Mouse (Mus musculus): Measurements from ENCODE around the gene Rptor. TPM values are rescaled to one million over a fixed set of nuclear protein-coding genes. Genes with fewer than 3 reads are reported as not detected.
A peak's percentile ranks its signal among the peaks of the same experiment; 100 is the strongest.

Rptor gene
- polyA plus RNA-seq, 1 experiment from 2014 or later = 11.1 TPM

- H3K4me2 ChIP-seq = no peak overlapping the region
- 79% methylated on average over 16 of the region's 16 CpGs for WGBS
- ATAC-seq (ENCODE audit: low read depth) = no peak
Measured at GRCm38 (mm10) chr11:119928023-119928681, 325.4 kb downstream of the Rptor start.

GRCm38 (mm10) chr11:119929603-119930265, 327.0 kb downstream of the Rptor start:
- WGBS = 86% methylated on average over 6 of the region's 6 CpGs
- no peak overlapping the region for H3K4me2 ChIP-seq
- H3K9ac ChIP-seq = no peak overlapping the region
- H3K27me3 ChIP-seq = no peaks in the 10 kb centered on the region
- no peaks in the 10 kb centered on the region for H3K36me3 ChIP-seq
- H3K4me1 ChIP-seq (replicated peaks) = no peaks in the 10 kb centered on the region
- H3K9me3 ChIP-seq = no peaks in the 10 kb centered on the region
- H3K27ac ChIP-seq (replicated peaks) = no peak overlapping the region
- no peak for ATAC-seq (ENCODE audit: low read depth)
- no peak overlapping the region for H3K4me3 ChIP-seq

More at GRCm38 (mm10) chr11:119928023-119928681, 325.4 kb downstream of the Rptor start:
- H3K27me3 ChIP-seq = no peaks in the 10 kb centered on the region
- no peaks in the 10 kb centered on the region for H3K4me1 ChIP-seq (replicated peaks)
- H3K4me3 ChIP-seq = no peak overlapping the region
- no peak overlapping the region for H3K27ac ChIP-seq (replicated peaks)
- H3K9ac ChIP-seq = no peak overlapping the region
- no peaks in the 10 kb centered on the region for H3K36me3 ChIP-seq
- H3K9me3 ChIP-seq = no peaks in the 10 kb centered on the region

GRCm38 (mm10) chr11:119931809-119932208, 329.1 kb downstream of the Rptor start:
- H3K4me2 ChIP-seq = no peak overlapping the region
- ATAC-seq (ENCODE audit: low read depth) = no peak
- H3K4me3 ChIP-seq = no peak overlapping the region
- no peaks in the 10 kb centered on the region for H3K9me3 ChIP-seq
- H3K27me3 ChIP-seq = no peaks in the 10 kb centered on the region
- no peak overlapping the region for H3K27ac ChIP-seq (replicated peaks)
- H3K36me3 ChIP-seq = no peaks in the 10 kb centered on the region
- no peak overlapping the region for H3K9ac ChIP-seq
- peaks cover 13% of the 10 kb centered on the region for H3K4me1 ChIP-seq (replicated peaks)
- WGBS = 77% methylated on average over 10 of the region's 10 CpGs

GRCm38 (mm10) chr11:119933142-119933541, 330.4 kb downstream of the Rptor start:
- H3K4me3 ChIP-seq = no peak overlapping the region
- H3K4me2 ChIP-seq = no peak overlapping the region
- H3K27ac ChIP-seq (replicated peaks) = no peak overlapping the region
- H3K27me3 ChIP-seq = no peaks in the 10 kb centered on the region
- H3K9me3 ChIP-seq = no peaks in the 10 kb centered on the region
- no peak for ATAC-seq (ENCODE audit: low read depth)
- no peaks in the 10 kb centered on the region for H3K36me3 ChIP-seq
- WGBS = 71% methylated on average over 4 of the region's 4 CpGs
- no peak overlapping the region for H3K9ac ChIP-seq
- H3K4me1 ChIP-seq (replicated peaks) = peaks cover 26% of the 10 kb centered on the region

- Histone ChIP-seq H3K27me3 (no peaks in the 10 kb centered on the region), H3K36me3 (no peaks in the 10 kb centered on the region), H3K27ac (replicated peaks) (no peak overlapping the region), H3K4me2 (no peak overlapping the region), H3K4me1 (replicated peaks) (peaks cover 34% of the 10 kb centered on the region), H3K9ac (no peak overlapping the region), H3K9me3 (no peaks in the 10 kb centered on the region), H3K4me3 (no peak overlapping the region)
- WGBS = 81% methylated on average over 8 of the region's 8 CpGs
- ATAC-seq (ENCODE audit: low read depth) = no peak
Measured at GRCm38 (mm10) chr11:119933819-119934583, 331.3 kb downstream of the Rptor start.

- WGBS = 74% methylated on average over 8 of the region's 8 CpGs
- H3K9ac ChIP-seq = no peak overlapping the region
- H3K4me2 ChIP-seq = no peak overlapping the region
- no peaks in the 10 kb centered on the region for H3K9me3 ChIP-seq
- H3K4me1 ChIP-seq (replicated peaks) = peaks cover 41% of the 10 kb centered on the region
- no peak for ATAC-seq (ENCODE audit: low read depth)
- no peaks in the 10 kb centered on the region for H3K27me3 ChIP-seq
- no peak overlapping the region for H3K4me3 ChIP-seq
- no peaks in the 10 kb centered on the region for H3K36me3 ChIP-seq
- H3K27ac ChIP-seq (replicated peaks) = no peak overlapping the region
Measured at GRCm38 (mm10) chr11:119934773-119935172, 332.1 kb downstream of the Rptor start.

GRCm38 (mm10) chr11:119935457-119935856, 332.8 kb downstream of the Rptor start:
- peaks cover 3% of the 10 kb centered on the region for H3K27me3 ChIP-seq
- no peaks in the 10 kb centered on the region for H3K36me3 ChIP-seq
- WGBS = 27% methylated on average over 6 of the region's 6 CpGs
- H3K4me2 ChIP-seq = no peak overlapping the region
- no peak; the same call in 1 of the 2 replicates for ATAC-seq (ENCODE audit: low read depth)
- H3K4me3 ChIP-seq = no peak overlapping the region
- H3K9me3 ChIP-seq = no peaks in the 10 kb centered on the region
- H3K9ac ChIP-seq = no peak overlapping the region
- H3K4me1 ChIP-seq (replicated peaks) = peaks cover 47% of the 10 kb centered on the region
- H3K27ac ChIP-seq (replicated peaks) = no peak overlapping the region

GRCm38 (mm10) chr11:119936456-119936855, 333.8 kb downstream of the Rptor start:
- peaks cover 53% of the 10 kb centered on the region for H3K4me1 ChIP-seq (replicated peaks)
- peaks cover 13% of the 10 kb centered on the region for H3K27me3 ChIP-seq
- no peaks in the 10 kb centered on the region for H3K36me3 ChIP-seq
- no peak overlapping the region for H3K27ac ChIP-seq (replicated peaks)
- WGBS = 65% methylated on average over 2 of the region's 2 CpGs
- H3K4me2 ChIP-seq = no peak overlapping the region
- H3K9me3 ChIP-seq = no peaks in the 10 kb centered on the region
- no peak for ATAC-seq (ENCODE audit: low read depth)
- H3K4me3 ChIP-seq = no peak overlapping the region
- no peak overlapping the region for H3K9ac ChIP-seq

GRCm38 (mm10) chr11:119937216-119937615, 334.5 kb downstream of the Rptor start:
- Histone ChIP-seq H3K27ac (replicated peaks) (no peak overlapping the region), H3K27me3 (peaks cover 13% of the 10 kb centered on the region), H3K36me3 (no peaks in the 10 kb centered on the region), H3K4me3 (no peak overlapping the region), H3K4me1 (replicated peaks) (peaks cover 60% of the 10 kb centered on the region), H3K9me3 (no peaks in the 10 kb centered on the region), H3K4me2 (no peak overlapping the region), H3K9ac (no peak overlapping the region)
- 56% methylated on average over 12 of the region's 12 CpGs for WGBS
- ATAC-seq (ENCODE audit: low read depth) = no peak

- no peaks in the 10 kb centered on the region for H3K36me3 ChIP-seq
- H3K9me3 ChIP-seq = no peaks in the 10 kb centered on the region
- H3K27ac ChIP-seq (replicated peaks) = no peak overlapping the region
- H3K4me2 ChIP-seq = no peak overlapping the region
- peaks cover 13% of the 10 kb centered on the region for H3K27me3 ChIP-seq
- no peak overlapping the region for H3K9ac ChIP-seq
- ATAC-seq (ENCODE audit: low read depth) = no peak
- H3K4me1 ChIP-seq (replicated peaks) = peaks cover 63% of the 10 kb centered on the region
- no peak overlapping the region for H3K4me3 ChIP-seq
- 59% methylated on average over 19 of the region's 19 CpGs for WGBS
Measured at GRCm38 (mm10) chr11:119937772-119938502, 335.2 kb downstream of the Rptor start.

GRCm38 (mm10) chr11:119939073-119939710, 336.5 kb downstream of the Rptor start:
- Histone ChIP-seq H3K4me1 (replicated peaks) (peaks cover 74% of the 10 kb centered on the region), H3K4me2 (no peak overlapping the region), H3K27ac (replicated peaks) (no peak overlapping the region), H3K9ac (peak overlapping the region; percentile 22; the same call in 1 of the 2 replicates), H3K36me3 (no peaks in the 10 kb centered on the region), H3K9me3 (no peaks in the 10 kb centered on the region), H3K4me3 (no peak overlapping the region), H3K27me3 (peaks cover 19% of the 10 kb centered on the region)
- 52% methylated on average over 8 of the region's 8 CpGs for WGBS
- ATAC-seq (ENCODE audit: low read depth) = no peak

All from neural tube, embryonic 13.5 days (tissue).